Mouse (Mus musculus) CH12.LX (cell line): Measurements from ENCODE around the gene Nob1. TPM values are rescaled to one million over a fixed set of nuclear protein-coding genes. Genes with fewer than 3 reads are reported as not detected.

ENCODE experiments used
- DNase-seq: peaks from one replicate; pipeline ENCODE4 v3.0.0-alpha.2; 2013; ENCODE audit errors: extremely low read depth
- H3K27ac ChIP-seq: 2 replicates; pipeline ENCODE4 v1.5.1; 2012; ENCODE audit warnings: low read depth, mild to moderate bottlenecking, control low read depth, moderate library complexity; ENCODE audit not compliant: insufficient read depth
- H3K27me3 ChIP-seq: replicated peaks from 2 replicates; pipeline ENCODE3; 2012; ENCODE audit warnings: inconsistent platforms
- H3K36me3 ChIP-seq, 2 experiments: replicated peaks in 1 of 2; 2 replicates each; pipeline versions ENCODE3 to v1.6.1; 2012; ENCODE audit warnings: inconsistent platforms in 1 of 2, low read length in 1 of 2, mild to moderate bottlenecking in 1 of 2, mixed read lengths in 1 of 2, moderate library complexity in 1 of 2; ENCODE audit not compliant: control insufficient read depth in 1 of 2, insufficient read depth in 1 of 2
- H3K4me1 ChIP-seq, 2 experiments: 2 replicates each; pipeline ENCODE4 v1.6.1; 2012; ENCODE audit warnings: inconsistent platforms in 1 of 2, moderate library complexity in 1 of 2; ENCODE audit not compliant: insufficient read depth in 2 of 2, control insufficient read depth in 1 of 2
- H3K4me2 ChIP-seq: 2 replicates; pipeline ENCODE4 v1.6.1; 2012; ENCODE audit warnings: low read depth, mild to moderate bottlenecking, control low read depth; ENCODE audit not compliant: poor library complexity, insufficient read depth, severe bottlenecking
- H3K4me3 ChIP-seq, 3 experiments: fragments of 150-350 bp in 1 of 3; sonication (generic) in 1 of 3; replicated peaks in 1 of 3; 2 replicates each; pipeline versions ENCODE3 to v1.5.1; 2011 to 2012; ENCODE audit warnings: low read depth in 2 of 3, low read length in 2 of 3, mild to moderate bottlenecking in 2 of 3, moderate library complexity in 2 of 3, control low read depth in 1 of 3, improper control_type of control experiment in 1 of 3, inconsistent platforms in 1 of 3, mixed read lengths in 1 of 3; ENCODE audit not compliant: poor library complexity in 1 of 3
- H3K79me2 ChIP-seq: replicated peaks from 2 replicates; pipeline ENCODE4 v1.6.1; 2012; ENCODE audit warnings: mild to moderate bottlenecking, moderate library complexity; ENCODE audit not compliant: control insufficient read depth, poor library complexity, insufficient read depth, severe bottlenecking; ENCODE audit errors: extremely low read depth
- H3K9ac ChIP-seq: 2 replicates; pipeline ENCODE4 v1.6.1; 2012; ENCODE audit warnings: low read depth, mild to moderate bottlenecking, control low read depth, moderate library complexity; ENCODE audit not compliant: insufficient read depth
- H3K9me3 ChIP-seq: replicated peaks from 2 replicates; pipeline ENCODE3; 2012; ENCODE audit warnings: low read length, inconsistent platforms, mixed read lengths
- BHLHE40 ChIP-seq: IDR thresholded peaks from 2 replicates; pipeline ENCODE4 v1.6.1; 2011; ENCODE audit warnings: mild to moderate bottlenecking, low read depth, low read length, improper control_type of control experiment
- CHD1 ChIP-seq: IDR thresholded peaks from 2 replicates; pipeline ENCODE4 v1.6.1; 2012; ENCODE audit warnings: low read depth, low read length, improper control_type of control experiment, inconsistent platforms
- ELF1 ChIP-seq: IDR thresholded peaks from 2 replicates; pipeline ENCODE4 v1.6.1; 2014; ENCODE audit warnings: low read depth, mild to moderate bottlenecking, inconsistent platforms, low read length, improper control_type of control experiment
- IRF4 ChIP-seq: IDR thresholded peaks from 2 replicates; pipeline ENCODE4 v1.6.1; 2014; ENCODE audit warnings: low read depth, mild to moderate bottlenecking, inconsistent platforms, low read length, improper control_type of control experiment
- JUN ChIP-seq: IDR thresholded peaks from 2 replicates; pipeline ENCODE4 v1.6.1; 2011; ENCODE audit warnings: low read depth, mild to moderate bottlenecking, low read length, improper control_type of control experiment, moderate library complexity; ENCODE audit not compliant: insufficient read depth
- JUND ChIP-seq: conservative IDR thresholded peaks from 2 replicates; pipeline ENCODE4 v1.6.1; 2011; ENCODE audit warnings: low read depth, low read length, improper control_type of control experiment
- KAT2A ChIP-seq: IDR thresholded peaks from 2 replicates; pipeline ENCODE4 v1.6.1; 2012; ENCODE audit warnings: low read length, improper control_type of control experiment, inconsistent platforms; ENCODE audit not compliant: insufficient replicate concordance
- MAFK ChIP-seq: IDR thresholded peaks from 2 replicates; pipeline ENCODE4 v1.6.1; 2011; ENCODE audit warnings: low read length, improper control_type of control experiment; ENCODE audit not compliant: insufficient replicate concordance
- MAZ ChIP-seq: IDR thresholded peaks from 2 replicates; pipeline ENCODE4 v1.6.1; 2012; ENCODE audit warnings: low read depth, mild to moderate bottlenecking, inconsistent platforms, low read length, improper control_type of control experiment, moderate library complexity
- MEF2A ChIP-seq: IDR thresholded peaks from 2 replicates; pipeline ENCODE4 v1.6.1; 2014; ENCODE audit warnings: low read depth, mild to moderate bottlenecking, inconsistent platforms, low read length, improper control_type of control experiment, borderline replicate concordance
- NELFE ChIP-seq: IDR thresholded peaks from 2 replicates; pipeline ENCODE4 v1.6.1; 2011; ENCODE audit warnings: low read depth, low read length, improper control_type of control experiment
- NRF1 ChIP-seq: IDR thresholded peaks from 2 replicates; pipeline ENCODE4 v1.6.1; 2014; ENCODE audit warnings: low read depth, mild to moderate bottlenecking, inconsistent platforms, low read length, improper control_type of control experiment, moderate library complexity
- POLR2A ChIP-seq: IDR thresholded peaks from 2 replicates; pipeline ENCODE4 v1.6.1; 2011; ENCODE audit warnings: low read depth, mild to moderate bottlenecking, improper control_type of control experiment, low read length
- RAD21 ChIP-seq: IDR thresholded peaks from 2 replicates; pipeline ENCODE4 v1.6.1; 2011; ENCODE audit warnings: low read depth, mild to moderate bottlenecking, low read length, improper control_type of control experiment, moderate library complexity
- RCOR1 ChIP-seq: conservative IDR thresholded peaks from 2 replicates; pipeline ENCODE4 v1.6.1; 2012; ENCODE audit warnings: low read depth, mild to moderate bottlenecking, inconsistent platforms, low read length, improper control_type of control experiment
- SIN3A ChIP-seq: IDR thresholded peaks from 2 replicates; pipeline ENCODE4 v1.6.1; 2012; ENCODE audit warnings: low read length, improper control_type of control experiment, inconsistent platforms
- SMC3 ChIP-seq: IDR thresholded peaks from 2 replicates; pipeline ENCODE4 v1.6.1; 2011; ENCODE audit warnings: low read depth, low read length, improper control_type of control experiment
- UBTF ChIP-seq: IDR thresholded peaks from 2 replicates; pipeline ENCODE4 v1.6.1; 2012; ENCODE audit warnings: low read depth, mild to moderate bottlenecking, inconsistent platforms, low read length, improper control_type of control experiment, moderate library complexity
- USF2 ChIP-seq: conservative IDR thresholded peaks from 2 replicates; pipeline ENCODE4 v1.6.1; 2011; ENCODE audit warnings: low read depth, low read length, improper control_type of control experiment
- ZKSCAN1 ChIP-seq: IDR thresholded peaks from 2 replicates; pipeline ENCODE4 v1.6.1; 2012; ENCODE audit warnings: low read depth, inconsistent platforms, low read length, improper control_type of control experiment, borderline replicate concordance
- ZMIZ1 ChIP-seq: IDR thresholded peaks from 2 replicates; pipeline ENCODE4 v1.6.1; 2012; ENCODE audit warnings: low read depth, mild to moderate bottlenecking, inconsistent platforms, low read length, improper control_type of control experiment
- dilution Hi-C: fragments of 300-500 bp; cut with MboI; formaldehyde crosslinking; loops from 2 replicates; pipeline ENCODE4 v1.14.3; 2020; ENCODE audit warnings: low sequenced_read_pairs; ENCODE audit not compliant: extremely low pct_unique_long_range_greater_than_20kb, extremely low pct_ligation_motif_present
- in situ Hi-C: fragments of 300-500 bp; cut with MboI; formaldehyde crosslinking; loops from 3 replicates; pipeline ENCODE4 v1.14.3; 2019; ENCODE audit warnings: low sequenced_read_pairs, low pct_ligation_motif_present, low pct_unique_long_range_greater_than_20kb, mixed read lengths
- polyA plus RNA-seq: library from polyadenylated mRNA; unstranded; fragments of >175 nt; gene quantifications from 2 replicates; pipeline ENCODE4 v1.2.1, GENCODE M21; 2012; ENCODE audit warnings: low read depth; ENCODE audit not compliant: insufficient read length
- total RNA-seq, 2 experiments: library from RNA; depleted of rRNA; stranded (reverse); fragments of 300-350 nt in 1 of 2; fragments of >200 nt in 1 of 2; gene quantifications; 2 replicates each; pipeline ENCODE4 v1.2.3; 2012 to 2014

Gene Nob1
- total and polyA plus RNA-seq, 3 experiments: 21.4 to 109 (median 73.1) TPM

DNA sequence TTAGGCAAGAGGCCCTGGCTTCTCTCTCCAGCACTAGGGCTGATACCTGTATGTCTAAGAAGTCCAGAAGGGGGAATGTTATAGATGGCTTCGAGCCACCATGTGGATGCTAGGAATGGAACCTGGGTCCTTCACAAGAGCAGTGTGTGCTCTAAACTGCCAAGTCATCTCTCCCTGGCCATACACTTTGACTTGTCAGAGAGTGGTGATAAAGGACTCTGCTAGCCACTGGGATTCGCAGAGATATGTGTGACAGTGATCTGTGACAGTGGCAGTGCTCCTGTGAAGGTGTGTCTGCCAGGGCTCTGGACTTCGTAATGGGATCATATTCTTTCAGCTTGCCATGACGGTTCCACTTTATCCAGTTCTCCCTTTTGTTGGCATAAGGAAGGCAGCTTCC is 48.5 kb upstream of the Nob1 start:
- no peaks in the 10 kb centered on the region for H3K27me3 ChIP-seq
- H3K4me1 ChIP-seq: peaks cover 0 to 22% of the 10 kb centered on the region in 2 experiments; a peak in 2 of 4 replicates
- H3K27ac ChIP-seq: no peak overlapping the region
- H3K79me2 ChIP-seq: no peaks in the 10 kb centered on the region
- dilution Hi-C loops: no loop called here
- in situ Hi-C loops: no loop called here
- TF ChIP-seq KAT2A (no peak), MAFK (no peak), UBTF (no peak), CHD1 (no peak), IRF4 (no peak), RAD21 (no peak), USF2 (no peak), NRF1 (no peak), JUN (no peak), RCOR1 (no peak), ZKSCAN1 (no peak), POLR2A (no peak), MEF2A (no peak), MAZ (no peak), SIN3A (no peak), JUND (no peak), SMC3 (no peak)
- no peak overlapping the region for H3K4me3 ChIP-seq
- peaks cover 5 to 65% of the 10 kb centered on the region in 2 experiments for H3K36me3 ChIP-seq
- no peak overlapping the region for H3K9ac ChIP-seq
- H3K4me2 ChIP-seq: no peak overlapping the region
- no peak for DNase-seq
- no peaks in the 10 kb centered on the region for H3K9me3 ChIP-seq

DNA sequence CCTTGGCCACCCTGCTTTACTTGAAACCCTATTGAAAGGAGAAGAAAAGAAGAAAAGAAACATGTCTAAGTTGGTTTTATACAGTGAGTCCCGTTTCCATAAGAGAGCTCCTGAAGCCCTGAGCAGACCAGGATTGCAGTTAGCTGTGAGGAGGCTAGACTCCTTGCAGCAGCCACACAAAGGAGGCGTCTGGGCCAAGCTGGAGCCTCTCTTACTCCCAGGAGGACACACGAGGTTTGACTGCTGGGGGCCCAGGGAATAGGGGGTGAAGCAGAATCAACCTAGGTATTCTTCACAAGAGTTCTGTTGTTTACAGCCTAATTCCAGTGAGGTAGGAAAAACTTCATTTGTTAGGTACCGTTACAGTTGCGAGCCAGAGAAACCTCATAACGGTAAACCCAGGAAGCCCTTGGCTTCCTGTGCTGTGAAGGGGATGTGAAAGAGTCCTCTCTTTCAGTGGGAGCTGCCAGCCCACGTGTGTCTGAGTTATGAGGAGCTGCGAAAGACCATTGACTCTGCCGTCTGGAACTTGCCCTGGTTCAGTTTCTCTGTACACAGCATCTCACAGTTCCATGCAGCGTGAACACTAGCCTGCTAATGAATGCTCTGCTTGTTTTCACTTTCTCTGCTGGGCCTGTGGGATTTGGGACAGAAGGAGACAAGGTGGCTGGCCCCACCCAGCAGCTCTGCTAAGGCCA is 47.7 kb upstream of the Nob1 start:
- H3K27me3 ChIP-seq: no peaks in the 10 kb centered on the region
- no peaks in the 10 kb centered on the region for H3K9me3 ChIP-seq
- H3K9ac ChIP-seq: no peak overlapping the region
- no peak overlapping the region for H3K4me3 ChIP-seq
- DNase-seq: no peak
- H3K79me2 ChIP-seq: no peaks in the 10 kb centered on the region
- peaks cover 10 to 65% of the 10 kb centered on the region in 2 experiments for H3K36me3 ChIP-seq
- H3K4me2 ChIP-seq: no peak overlapping the region
- dilution Hi-C loops: no loop called here
- peaks cover 0 to 17% of the 10 kb centered on the region in 2 experiments; a peak in 2 of 4 replicates for H3K4me1 ChIP-seq
- TF ChIP-seq BHLHE40 (no peak), NELFE (no peak), ELF1 (no peak), ZMIZ1 (no peak), JUND (no peak), MAZ (no peak)
- TF ChIP-seq, all 38 proteins: peak for 0
- H3K27ac ChIP-seq: no peak overlapping the region
- in situ Hi-C loops: no loop called here
